Comparison of ENCODE assay signal across 24 mouse cellular contexts in the genomic region with DNA sequence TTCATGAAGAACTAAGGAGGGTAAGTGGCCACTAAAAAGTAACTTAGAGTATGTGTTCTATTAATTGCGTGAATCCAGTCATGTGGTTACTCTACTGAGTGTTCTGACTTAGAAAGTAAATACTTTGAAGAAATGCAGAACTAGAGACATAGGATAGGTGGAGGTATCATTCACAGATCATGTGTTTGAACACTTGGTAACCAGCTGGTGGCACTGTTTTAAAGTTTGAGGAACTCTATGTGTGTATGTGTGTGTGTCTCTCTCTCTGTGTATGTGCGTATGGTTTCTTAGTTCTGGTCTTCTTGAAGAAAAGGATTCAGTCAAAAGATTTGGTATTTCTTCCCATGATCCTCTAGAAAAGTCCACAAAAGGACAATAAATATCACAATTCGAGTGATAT. TPM values are rescaled to one million over a fixed set of nuclear protein-coding genes. Genes with fewer than 3 reads are reported as not detected.
DNase-seq lines count a peak whose midpoint lies in the region; ATAC-seq and TF ChIP-seq lines count a peak whose summit lies in the region.
"Had no signal": no experiment of that assay in that cellular context is flagged by ENCODE, and none has a peak within 500 bp of the region (broad histone marks: within the 10 kb centered on the region; RNA-seq: fewer than 3 reads in every experiment).

No protein-coding gene starts in this region.

- H3K9ac ChIP-seq in midbrain, embryonic 15.5 days, result no peak overlapping the region
- H3K9ac ChIP-seq: embryonic facial prominence, embryonic 12.5 days; liver, embryonic 14.5 days; neural tube, embryonic 15.5 days had no signal

- H3K27me3 ChIP-seq in midbrain, embryonic 15.5 days (replicated peaks), result no peaks in the 10 kb centered on the region
- H3K27me3 ChIP-seq: embryonic facial prominence, embryonic 12.5 days; neural tube, embryonic 15.5 days had no signal

- H3K9me3 ChIP-seq in midbrain, embryonic 15.5 days, result no peaks in the 10 kb centered on the region
- H3K9me3 ChIP-seq: embryonic facial prominence, embryonic 12.5 days; heart, embryonic 10.5 days; limb, embryonic 10.5 days; midbrain, embryonic 10.5 days; neural tube, embryonic 15.5 days had no signal

- no peak overlapping the region for H3K4me2 ChIP-seq in midbrain, embryonic 15.5 days
- H3K4me2 ChIP-seq: embryonic facial prominence, embryonic 12.5 days; neural tube, embryonic 15.5 days had no signal

- peak; percentile 88 for ATAC-seq in common myeloid progenitor, adult 5-6 weeks (replicated peaks; ENCODE audit: low read depth, poor library complexity, severe bottlenecking)
- ATAC-seq in erythroid progenitor cell, adult 5-6 weeks (replicated peaks; ENCODE audit: low FRiP score, poor library complexity, severe bottlenecking), result no peak
- ATAC-seq in midbrain, embryonic 15.5 days (replicated peaks), result no peak

- peak; percentile 35 for TF ChIP-seq CTCF in layer of hippocampus, adult 2 months (conservative IDR thresholded peaks at IDR 0.05)

- H3K4me1 ChIP-seq in midbrain, embryonic 15.5 days, result no peaks in the 10 kb centered on the region
- H3K4me1 ChIP-seq: midbrain, embryonic 10.5 days; neural tube, embryonic 15.5 days had no signal

- no peak for DNase-seq in layer of hippocampus, adult 2 months (ENCODE audit: low spot score in 2 of 2)
- DNase-seq in layer of hippocampus, adult 8-10 months (ENCODE audit: low spot score in 2 of 2), result no peak
- peak; percentile 32 for DNase-seq in CD4-positive, CD25-positive, alpha-beta regulatory T cell, adult 2 months (ENCODE audit: low read depth, low spot score)
- peak; percentile 39 for DNase-seq in naive thymus-derived CD4-positive, alpha-beta T cell, adult 2 months (ENCODE audit: low read depth)
- DNase-seq in neural tube, embryonic 10.5 days (ENCODE audit: extremely low spot score, low spot score), result no peak
- DNase-seq: adrenal gland, postnatal 25 days; cerebellum, adult 2 months; gastrocnemius, postnatal 10 days; heart, postnatal 14 days; kidney, adult 9 months; lung, postnatal 10 days; retina, postnatal 1 day; thymus, adult 2 months had no signal

- peaks cover 7% of the 10 kb centered on the region; the same call in 1 of the 2 replicates for H3K36me3 ChIP-seq in midbrain, embryonic 15.5 days (replicated peaks)
- H3K36me3 ChIP-seq: midbrain, embryonic 10.5 days had no signal

- 83% methylated on average over 3 of the region's 3 CpGs for WGBS in midbrain, embryonic 15.5 days

- no peak overlapping the region for H3K27ac ChIP-seq in layer of hippocampus, adult 2 months
- H3K27ac ChIP-seq in midbrain, embryonic 15.5 days, result no peak overlapping the region
- H3K27ac ChIP-seq: embryonic facial prominence, embryonic 12.5 days; heart, embryonic 10.5 days; limb, embryonic 10.5 days; liver, embryonic 14.5 days; midbrain, embryonic 10.5 days; neural tube, embryonic 15.5 days had no signal

- H3K4me3 ChIP-seq in layer of hippocampus, adult 2 months, result no peak overlapping the region
- H3K4me3 ChIP-seq in midbrain, embryonic 15.5 days, result no peak overlapping the region
- H3K4me3 ChIP-seq: embryonic facial prominence, embryonic 12.5 days; heart, embryonic 10.5 days; limb, embryonic 10.5 days; midbrain, embryonic 10.5 days; neural tube, embryonic 15.5 days had no signal

RNA-seq across cellular contexts. Expression of a gene that starts 5.1 kb away (rescaled TPM):
- total RNA-seq in layer of hippocampus, adult 2 months (2021), result under 1 TPM; 0.25 to 0.56 TPM
- total RNA-seq in layer of hippocampus, adult 8-10 months (2022), result under 1 TPM; 0.57 to 0.73 (median 0.60) TPM
- not detected in 2 replicates for total RNA-seq in common myeloid progenitor, adult 5-6 weeks (2017)
- not detected in 2 replicates for total RNA-seq in erythroid progenitor cell, adult 5-6 weeks (2015; ENCODE audit: low replicate concordance)
- total RNA-seq in erythroid progenitor cell, adult 5-6 weeks (2017; ENCODE audit: low replicate concordance), result not detected in 2 replicates
- polyA plus RNA-seq in midbrain, embryonic 15.5 days (2015; fragmentation: Nextera tagmentation; extraction: Ambion mirVana), result 1.2 and 1.6 TPM in 2 replicates
- total RNA-seq: adrenal gland, postnatal 25 days had no signal
- polyA plus RNA-seq: liver, embryonic 14.5 days had no signal

RNA-seq across cellular contexts. Expression of a gene that starts 23.6 kb away (rescaled TPM):
- not detected for total RNA-seq in layer of hippocampus, adult 2 months (2021)
- total RNA-seq in layer of hippocampus, adult 8-10 months (2022), result not detected
- total RNA-seq in common myeloid progenitor, adult 5-6 weeks (2017), result 0.69 TPM in 1 of 2 replicates, not detected in the other
- total RNA-seq in erythroid progenitor cell, adult 5-6 weeks (2015; ENCODE audit: low replicate concordance), result 5.0 and 13.4 TPM in 2 replicates
- 4.5 and 9.2 TPM in 2 replicates for total RNA-seq in erythroid progenitor cell, adult 5-6 weeks (2017; ENCODE audit: low replicate concordance)
- polyA plus RNA-seq in midbrain, embryonic 15.5 days (2015; fragmentation: Nextera tagmentation; extraction: Ambion mirVana), result 0.22 and 0.25 TPM in 2 replicates
- total RNA-seq: heart, postnatal 14 days had no signal
- polyA plus RNA-seq: cerebellum, adult 2 months; cortical plate, adult 2 months; limb, embryonic 10.5 days; midbrain, embryonic 10.5 days had no signal

RNA-seq across cellular contexts. Expression of a gene that starts 27.5 kb away (rescaled TPM):
- total RNA-seq in layer of hippocampus, adult 2 months (2021), result not detected
- not detected for total RNA-seq in layer of hippocampus, adult 8-10 months (2022)
- 0.50 and 1.6 TPM in 2 replicates for total RNA-seq in common myeloid progenitor, adult 5-6 weeks (2017)
- 63.3 and 73.2 TPM in 2 replicates for total RNA-seq in erythroid progenitor cell, adult 5-6 weeks (2015; ENCODE audit: low replicate concordance)
- total RNA-seq in erythroid progenitor cell, adult 5-6 weeks (2017; ENCODE audit: low replicate concordance), result 4.9 and 13.5 TPM in 2 replicates
- not detected in 2 replicates for polyA plus RNA-seq in midbrain, embryonic 15.5 days (2015; fragmentation: Nextera tagmentation; extraction: Ambion mirVana)
- total RNA-seq: adrenal gland, postnatal 25 days had no signal
- polyA plus RNA-seq: embryonic facial prominence, embryonic 12.5 days; heart, embryonic 10.5 days; midbrain, embryonic 10.5 days; stomach, embryonic 14.5 days had no signal

RNA-seq across cellular contexts. Expression of a gene that starts 27.5 kb away (rescaled TPM):
- total RNA-seq in layer of hippocampus, adult 2 months (2021), result not detected
- total RNA-seq in layer of hippocampus, adult 8-10 months (2022), result not detected
- not detected in 2 replicates for total RNA-seq in common myeloid progenitor, adult 5-6 weeks (2017)
- total RNA-seq in erythroid progenitor cell, adult 5-6 weeks (2015; ENCODE audit: low replicate concordance), result not detected in 2 replicates
- total RNA-seq in erythroid progenitor cell, adult 5-6 weeks (2017; ENCODE audit: low replicate concordance), result not detected in 2 replicates
- polyA plus RNA-seq in midbrain, embryonic 15.5 days (2015; fragmentation: Nextera tagmentation; extraction: Ambion mirVana), result not detected in 2 replicates
- total RNA-seq: adrenal gland, postnatal 25 days; gastrocnemius, postnatal 10 days; heart, postnatal 14 days had no signal
- polyA plus RNA-seq: cerebellum, adult 2 months; cortical plate, adult 2 months; embryonic facial prominence, embryonic 12.5 days; heart, embryonic 10.5 days; limb, embryonic 10.5 days; liver, embryonic 14.5 days; midbrain, embryonic 10.5 days; neural tube, embryonic 15.5 days; stomach, embryonic 14.5 days; thymus, adult 2 months had no signal

RNA-seq across cellular contexts. Expression of a gene that starts 33.2 kb away (rescaled TPM):
- 100 to 1,000 TPM; 109 to 126 TPM for total RNA-seq in layer of hippocampus, adult 2 months (2021)
- 100 to 1,000 TPM in 3 of 4 experiments, 10 to 100 TPM in 1; 88.5 to 132 (median 119) TPM for total RNA-seq in layer of hippocampus, adult 8-10 months (2022)
- total RNA-seq in common myeloid progenitor, adult 5-6 weeks (2017), result 0.19 and 0.87 TPM in 2 replicates
- not detected in 2 replicates for total RNA-seq in erythroid progenitor cell, adult 5-6 weeks (2015; ENCODE audit: low replicate concordance)
- total RNA-seq in erythroid progenitor cell, adult 5-6 weeks (2017; ENCODE audit: low replicate concordance), result not detected in 2 replicates
- polyA plus RNA-seq in midbrain, embryonic 15.5 days (2015; fragmentation: Nextera tagmentation; extraction: Ambion mirVana), result 30.3 and 33.3 TPM in 2 replicates

Comparison
In these comparisons a context has a peak if more than half of its experiments do, and no peak if none do; other contexts are left out.
1. DNase-seq: peak in CD4-positive, CD25-positive, alpha-beta regulatory T cell, adult 2 months (single experiment) and naive thymus-derived CD4-positive, alpha-beta T cell, adult 2 months (single experiment); none in layer of hippocampus, adult 2 months (0 of 2), layer of hippocampus, adult 8-10 months (0 of 2) and neural tube, embryonic 10.5 days (single experiment).